In genomic region chr13:48712675-48713074, GRCm38 (mm10) we compare ENCODE assay signal across 24 mouse cellular contexts. TPM values are rescaled to one million over a fixed set of nuclear protein-coding genes. Genes with fewer than 3 reads are reported as not detected.
"Had no signal": no experiment of that assay in that cellular context is flagged by ENCODE, and none has a peak within 500 bp of the region (broad histone marks: within the 10 kb centered on the region; RNA-seq: fewer than 3 reads in every experiment).

No protein-coding gene starts in this region.

- H3K4me2 ChIP-seq: liver, embryonic 15.5 days; lung, embryonic 15.5 days; midbrain, embryonic 11.5 days; midbrain, embryonic 13.5 days; midbrain, embryonic 15.5 days; neural tube, embryonic 12.5 days had no signal

- H3K27ac ChIP-seq: liver, embryonic 15.5 days; lung, embryonic 15.5 days; macrophage; midbrain, embryonic 13.5 days; midbrain, embryonic 15.5 days; neural tube, embryonic 12.5 days had no signal

- DNase-seq: liver, postnatal 0 days; lung, adult 2 months; lung, postnatal 14 days; lung, postnatal 36 days; retina, postnatal 1 day; right cerebral cortex, postnatal 14 days; thymus, adult 2 months; thymus, postnatal 25 days; thymus, postnatal 4 days had no signal

- ATAC-seq: liver, postnatal 0 days; lung, postnatal 0 days; midbrain, embryonic 13.5 days; midbrain, embryonic 15.5 days had no signal

- H3K36me3 ChIP-seq: liver, embryonic 15.5 days; lung, embryonic 15.5 days; midbrain, embryonic 13.5 days; midbrain, embryonic 15.5 days; neural tube, embryonic 12.5 days had no signal

- H3K9ac ChIP-seq: liver, embryonic 15.5 days; liver, postnatal 0 days; lung, embryonic 15.5 days; midbrain, embryonic 13.5 days; midbrain, embryonic 15.5 days; neural tube, embryonic 12.5 days had no signal

- H3K27me3 ChIP-seq: liver, embryonic 15.5 days; midbrain, embryonic 13.5 days; midbrain, embryonic 15.5 days; neural tube, embryonic 12.5 days had no signal

- H3K4me1 ChIP-seq: liver, embryonic 15.5 days; lung, embryonic 15.5 days; megakaryocyte, embryonic 14.5 days; midbrain, embryonic 13.5 days; midbrain, embryonic 15.5 days; neural tube, embryonic 12.5 days had no signal

- H3K4me3 ChIP-seq: liver, embryonic 15.5 days; lung, embryonic 15.5 days; megakaryocyte, embryonic 14.5 days; midbrain, embryonic 13.5 days; midbrain, embryonic 15.5 days; neural tube, embryonic 12.5 days had no signal

- H3K9me3 ChIP-seq: liver, embryonic 15.5 days; lung, embryonic 15.5 days; megakaryocyte, embryonic 14.5 days; midbrain, embryonic 13.5 days; midbrain, embryonic 15.5 days; neural tube, embryonic 12.5 days had no signal

RNA-seq across cellular contexts. Expression of gene Barx1, which starts 49.9 kb away (rescaled TPM):
- total RNA-seq: megakaryocyte progenitor cell, adult 5-6 weeks; midbrain, postnatal 0 days; monocyte, adult 5-6 weeks; neutrophil, adult 5-6 weeks had no signal
- polyA plus RNA-seq: lung, postnatal 0 days; macrophage; midbrain, embryonic 15.5 days; midbrain, postnatal 0 days; neural tube, embryonic 12.5 days; neural tube, embryonic 14.5 days; urinary bladder, adult 2 months had no signal
